8 mouse cellular contexts compared by ENCODE assay signal in the genomic region with DNA sequence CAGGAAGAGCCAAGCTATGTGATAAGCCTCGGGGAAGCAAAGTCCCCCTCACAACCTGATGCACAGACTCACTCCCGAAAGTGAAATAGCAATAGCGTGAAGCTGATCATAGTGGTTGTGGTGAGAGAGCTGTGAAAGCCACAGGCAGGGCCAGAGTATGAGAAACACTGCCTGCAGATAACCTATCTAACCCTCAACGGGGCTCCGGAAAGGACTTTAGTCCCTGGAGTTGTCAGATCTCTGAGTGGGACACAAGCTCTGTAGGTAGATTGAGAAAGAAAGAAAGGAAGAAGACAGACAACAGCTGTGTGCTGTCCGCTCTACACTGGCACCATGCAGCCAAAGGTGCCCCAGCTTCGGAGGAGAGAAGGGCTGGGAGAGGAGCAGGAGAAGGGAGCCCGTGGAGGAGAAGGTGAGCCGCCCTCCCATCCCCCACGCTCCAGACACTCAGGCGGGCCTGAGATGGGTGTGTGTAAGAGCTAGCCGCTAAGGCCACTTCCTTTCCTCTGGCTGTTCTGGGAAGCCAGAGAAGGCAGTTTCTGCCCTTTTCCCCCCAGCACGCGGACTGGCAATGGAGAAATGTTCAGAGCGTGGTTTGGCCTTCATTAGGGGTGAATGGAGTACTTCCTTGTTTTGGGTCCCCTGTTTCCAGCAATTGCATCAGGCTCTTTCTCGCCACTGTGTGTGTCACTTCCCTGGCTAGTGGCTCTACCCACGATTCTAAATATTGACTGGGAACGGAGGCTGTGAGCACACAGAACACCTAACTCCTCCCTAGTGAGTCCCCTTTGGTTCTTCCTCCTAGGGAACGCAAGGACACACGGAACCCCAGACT. TPM values are rescaled to one million over a fixed set of nuclear protein-coding genes. Genes with fewer than 3 reads are reported as not detected.
DNase-seq lines count a peak whose midpoint lies in the region; ATAC-seq and TF ChIP-seq lines count a peak whose summit lies in the region.

A gene (plus strand): TSS at position 226 of the 835 bp plus-strand sequence.

- H3K27me3 ChIP-seq in embryonic facial prominence, embryonic 13.5 days, result peaks cover 7% of the 10 kb centered on the region
- H3K27me3 ChIP-seq in intestine, postnatal 0 days (replicated peaks; ENCODE audit: control insufficient read depth, insufficient read depth, low read length), result 0 out of 2 replicates have a peak, but pooled peaks cover 2% of the 10 kb centered on the region
- H3K27me3 ChIP-seq in lung, embryonic 15.5 days, result peaks cover 7% of the 10 kb centered on the region

- no peak for TF ChIP-seq CTCF in intestine, postnatal 0 days (IDR thresholded peaks at IDR 0.05; ENCODE audit: low read depth)

- H3K27ac ChIP-seq in embryonic facial prominence, embryonic 13.5 days, result no peak within 1 kb of the TSS
- H3K27ac ChIP-seq in intestine, postnatal 0 days (ENCODE audit: low read depth, low read length), result peak within 1 kb of the TSS; percentile 88
- H3K27ac ChIP-seq in lung, embryonic 15.5 days, result no peak within 1 kb of the TSS

- no peak for ATAC-seq in embryonic facial prominence, embryonic 13.5 days (ENCODE audit: insufficient number of reproducible peaks, insufficient read depth, low FRiP score, low TSS enrichment, low read depth)
- ATAC-seq in intestine, postnatal 0 days, result peak; percentile 73
- no peak for ATAC-seq in lung, embryonic 15.5 days (ENCODE audit: borderline replicate concordance, extremely low read depth, low FRiP score, low TSS enrichment)

- H3K9me3 ChIP-seq in embryonic facial prominence, embryonic 13.5 days, result no peaks in the 10 kb centered on the region
- H3K9me3 ChIP-seq in intestine, postnatal 0 days (ENCODE audit: control insufficient read depth), result no peaks in the 10 kb centered on the region
- H3K9me3 ChIP-seq in lung, embryonic 15.5 days, result no peaks in the 10 kb centered on the region

- no peak within 1 kb of the TSS for H3K4me3 ChIP-seq in embryonic facial prominence, embryonic 13.5 days
- H3K4me3 ChIP-seq in intestine, postnatal 0 days (ENCODE audit: low read depth, low read length), result peak within 1 kb of the TSS; percentile 22
- no peak within 1 kb of the TSS for H3K4me3 ChIP-seq in lung, embryonic 15.5 days

- WGBS in embryonic facial prominence, embryonic 13.5 days, result 44% methylated on average over 20 of the region's 20 CpGs
- WGBS in intestine, postnatal 0 days, result 20% methylated on average over 20 of the region's 20 CpGs
- 28% methylated on average over 20 of the region's 20 CpGs for WGBS in lung, embryonic 15.5 days

- intact Hi-C loops in gastrocnemius, postnatal 14 days (cut with DNase I; ENCODE audit: low total_unique reads), result no loop called here

- 0 out of 2 replicates have a peak within 1 kb of the TSS, but pooled peaks have one; percentile 27 for H3K9ac ChIP-seq in embryonic facial prominence, embryonic 13.5 days
- H3K9ac ChIP-seq in intestine, postnatal 0 days (ENCODE audit: low read depth, low read length), result peak within 1 kb of the TSS; percentile 49; the same call in 1 of the 2 replicates
- peak within 1 kb of the TSS; percentile 2; the same call in 1 of the 2 replicates for H3K9ac ChIP-seq in lung, embryonic 15.5 days

- DNase-seq in testis, postnatal 10 days (ENCODE audit: low spot score), result peak; percentile 64
- no peak for DNase-seq in testis, postnatal 14 days (ENCODE audit: low spot score)
- peak; percentile 13 for DNase-seq in thymus, postnatal 25 days
- DNase-seq in left cerebral cortex, adult 8-10 months (ENCODE audit: low spot score in 2 of 2), result no peak
- DNase-seq in gastrocnemius, postnatal 14 days, result no peak

- peaks cover 17% of the 10 kb centered on the region; the same call in 1 of the 2 replicates for H3K4me1 ChIP-seq in embryonic facial prominence, embryonic 13.5 days
- H3K4me1 ChIP-seq in intestine, postnatal 0 days (replicated peaks; ENCODE audit: control insufficient read depth, insufficient read depth, low read length), result no peaks in the 10 kb centered on the region
- H3K4me1 ChIP-seq in lung, embryonic 15.5 days, result peaks cover 10% of the 10 kb centered on the region

- peak within 1 kb of the TSS; percentile 5; the same call in 1 of the 2 replicates for H3K4me2 ChIP-seq in embryonic facial prominence, embryonic 13.5 days
- peak within 1 kb of the TSS; percentile 61 for H3K4me2 ChIP-seq in intestine, postnatal 0 days (replicated peaks; ENCODE audit: low read depth)
- 0 out of 2 replicates have a peak within 1 kb of the TSS, but pooled peaks have one; percentile 14 for H3K4me2 ChIP-seq in lung, embryonic 15.5 days

- no peaks in the 10 kb centered on the region for H3K36me3 ChIP-seq in embryonic facial prominence, embryonic 13.5 days
- no peaks in the 10 kb centered on the region; the same call in 1 of the 2 replicates for H3K36me3 ChIP-seq in intestine, postnatal 0 days (ENCODE audit: control insufficient read depth, insufficient read depth)
- no peaks in the 10 kb centered on the region for H3K36me3 ChIP-seq in lung, embryonic 15.5 days

RNA-seq across cellular contexts. Expression of the gene that starts here (rescaled TPM):
- 0.88 TPM in 1 of 2 replicates, not detected in the other for polyA plus RNA-seq in embryonic facial prominence, embryonic 13.5 days (2015; fragmentation: Nextera tagmentation; extraction: Ambion mirVana)
- 52.7 and 56.7 TPM in 2 replicates for polyA plus RNA-seq in intestine, postnatal 0 days (2015; fragmentation: Nextera tagmentation; extraction: Ambion mirVana)
- 0.20 and 0.34 TPM in 2 replicates for polyA plus RNA-seq in lung, embryonic 15.5 days (2015; fragmentation: Nextera tagmentation; extraction: Ambion mirVana)
- total RNA-seq in left cerebral cortex, adult 8-10 months (2022), result under 1 TPM in 2 of 4 experiments, not detected in 2; 0.26 to 0.27 TPM
- total RNA-seq in gastrocnemius, postnatal 14 days (2021), result under 1 TPM in 1 of 2 experiments, not detected in 1; 0.13 TPM

Comparison
In these comparisons a context has a peak if more than half of its experiments do, and no peak if none do; other contexts are left out.
1. RNA of the gene that starts here (polyA plus RNA-seq): 52.7 to 56.7 TPM in intestine, postnatal 0 days; 0.20 to 0.34 TPM in lung, embryonic 15.5 days and 0.88 TPM in embryonic facial prominence, embryonic 13.5 days; every median in the first group is over 10 times any median in the second.
2. DNase-seq: peak in testis, postnatal 10 days (single experiment) and thymus, postnatal 25 days (single experiment); none in testis, postnatal 14 days (single experiment), left cerebral cortex, adult 8-10 months (0 of 2) and gastrocnemius, postnatal 14 days (single experiment).
3. H3K4me2 ChIP-seq: peak in every context shown above with its lines; median percentile 61 in intestine, postnatal 0 days; 14 in lung, embryonic 15.5 days; 5 in embryonic facial prominence, embryonic 13.5 days.
4. Peak in every context shown above with its lines, with median percentiles within 50 percentile points of each other: H3K9ac ChIP-seq.